Comparison of ENCODE assay signal across 26 mouse cellular contexts in genomic region chr14:55563249-55563648, GRCm38 (mm10). TPM values are rescaled to one million over a fixed set of nuclear protein-coding genes. Genes with fewer than 3 reads are reported as not detected.
A peak's percentile ranks its signal among the peaks of the same experiment; 100 is the strongest.
DNase-seq lines count a peak whose midpoint lies in the region; ATAC-seq and TF ChIP-seq lines count a peak whose summit lies in the region.
"Had no signal": no experiment of that assay in that cellular context is flagged by ENCODE, and none has a peak within 500 bp of the region (broad histone marks: within the 10 kb centered on the region; RNA-seq: fewer than 3 reads in every experiment).

No protein-coding gene starts in this region.

- no peak overlapping the region for H3K4me3 ChIP-seq in midbrain, postnatal 0 days (ENCODE audit: low read depth, low read length)
- H3K4me3 ChIP-seq in midbrain, embryonic 14.5 days (replicated peaks; ENCODE audit: low read depth, low read length): no peak overlapping the region
- H3K4me3 ChIP-seq: forebrain, embryonic 13.5 days; forebrain, embryonic 15.5 days had no signal

- no peak overlapping the region for H3K27ac ChIP-seq in midbrain, postnatal 0 days (ENCODE audit: low read depth, low read length)
- H3K27ac ChIP-seq in midbrain, embryonic 14.5 days (replicated peaks; ENCODE audit: low read depth, low read length): no peak overlapping the region
- H3K27ac ChIP-seq: forebrain, embryonic 13.5 days; forebrain, embryonic 15.5 days had no signal

- no peak for ATAC-seq in midbrain, postnatal 0 days (ENCODE audit: low FRiP score)
- no peak for ATAC-seq in midbrain, embryonic 14.5 days (ENCODE audit: low FRiP score, low TSS enrichment)
- ATAC-seq: activated CD4-positive, CD25-positive, alpha-beta regulatory T cell, adult 4 months; CD4-positive, CD25-positive, alpha-beta regulatory T cell, adult 4 months; forebrain, embryonic 13.5 days; forebrain, embryonic 15.5 days; forebrain, postnatal 0 days; Patski had no signal

- H3K27me3 ChIP-seq in midbrain, postnatal 0 days (ENCODE audit: insufficient read depth, low read length): no peaks in the 10 kb centered on the region
- no peaks in the 10 kb centered on the region for H3K27me3 ChIP-seq in midbrain, embryonic 14.5 days (ENCODE audit: control insufficient read depth, insufficient read depth, low read length)
- H3K27me3 ChIP-seq: CH12.LX; forebrain, embryonic 13.5 days; forebrain, embryonic 15.5 days; Patski had no signal

- intact Hi-C loops in heart, postnatal 36 days (cut with DNase I): no loop called here

- H3K9ac ChIP-seq in midbrain, postnatal 0 days (replicated peaks; ENCODE audit: low read length, poor library complexity, severe bottlenecking): 0 out of 2 replicates have a peak overlapping the region, but pooled peaks have one; percentile 2
- H3K9ac ChIP-seq in midbrain, embryonic 14.5 days (replicated peaks; ENCODE audit: low read length): no peak overlapping the region
- H3K9ac ChIP-seq: forebrain, embryonic 13.5 days; forebrain, embryonic 15.5 days; forebrain, postnatal 0 days had no signal

- no peak for TF ChIP-seq CTCF in midbrain, postnatal 0 days (IDR thresholded peaks at IDR 0.05)

- H3K4me2 ChIP-seq in midbrain, postnatal 0 days (ENCODE audit: low read depth, low read length, poor library complexity, severe bottlenecking): no peak overlapping the region
- H3K4me2 ChIP-seq in midbrain, embryonic 14.5 days (ENCODE audit: low read length): no peak overlapping the region
- H3K4me2 ChIP-seq: forebrain, embryonic 13.5 days; forebrain, embryonic 15.5 days had no signal

- peak; percentile 36 for DNase-seq in cerebellum, adult 9-11 months
- no peak for DNase-seq in cerebellum, postnatal 4 days (ENCODE audit: low spot score in 2 of 2)
- DNase-seq in heart, adult 11 months: peak; percentile 90
- DNase-seq in heart, postnatal 36 days: no peak
- no peak for DNase-seq in midbrain, postnatal 0 days (ENCODE audit: low spot score)
- no peak for DNase-seq in midbrain, embryonic 14.5 days
- DNase-seq: adrenal gland, adult 8-10 months; adrenal gland, postnatal 14 days; adrenal gland, postnatal 36 days; B cell, adult 2 months; cerebellum, adult 11-12 months; cerebellum, adult 2 months; cerebellum, adult 9-10 months; cerebellum, postnatal 14 days; cerebellum, postnatal 36 days; forebrain, postnatal 0 days had no signal

- 91% methylated on average over 11 of the region's 11 CpGs for WGBS in midbrain, postnatal 0 days
- 93% methylated on average over 11 of the region's 11 CpGs for WGBS in midbrain, embryonic 14.5 days

- no peaks in the 10 kb centered on the region for H3K9me3 ChIP-seq in midbrain, postnatal 0 days (ENCODE audit: low read length)
- no peaks in the 10 kb centered on the region for H3K9me3 ChIP-seq in midbrain, embryonic 14.5 days (ENCODE audit: control insufficient read depth, low read length)
- H3K9me3 ChIP-seq: forebrain, embryonic 13.5 days; forebrain, embryonic 15.5 days; G1E had no signal

- peaks cover 7% of the 10 kb centered on the region; the same call in 1 of the 2 replicates for H3K4me1 ChIP-seq in midbrain, postnatal 0 days (ENCODE audit: insufficient read depth, low read length)
- peaks cover 11% of the 10 kb centered on the region for H3K4me1 ChIP-seq in midbrain, embryonic 14.5 days (ENCODE audit: control insufficient read depth, insufficient read depth, low read length)

- H3K36me3 ChIP-seq in midbrain, postnatal 0 days (ENCODE audit: insufficient read depth, low read length): peaks cover 50% of the 10 kb centered on the region
- H3K36me3 ChIP-seq in midbrain, embryonic 14.5 days (ENCODE audit: control insufficient read depth, insufficient read depth, low read length): peaks cover 49% of the 10 kb centered on the region

RNA-seq across cellular contexts. Expression of gene A730061H03Rik, which starts 3.0 kb away (rescaled TPM):
- total RNA-seq in heart, postnatal 36 days (2021): not detected
- 5.4 TPM in 1 of 2 replicates, not detected in the other for total RNA-seq in midbrain, postnatal 0 days (2014; rRNA removed)
- polyA plus RNA-seq in midbrain, postnatal 0 days (2015; fragmentation: Nextera tagmentation; extraction: Ambion mirVana): 0.69 TPM in 1 of 2 replicates, not detected in the other
- 1.7 and 2.1 TPM in 2 replicates for polyA plus RNA-seq in midbrain, embryonic 14.5 days (2014; fragmentation: Nextera tagmentation; extraction: Ambion mirVana)
- total RNA-seq: adrenal gland, postnatal 14 days; forebrain, postnatal 0 days had no signal
- polyA plus RNA-seq: activated CD4-positive, CD25-positive, alpha-beta regulatory T cell, adult 4 months; embryonic facial prominence, embryonic 11.5 days; forebrain, embryonic 13.5 days; forebrain, postnatal 0 days had no signal

RNA-seq across cellular contexts. Expression of gene Dcaf11, which starts 3.4 kb away (rescaled TPM):
- total RNA-seq in heart, postnatal 36 days (2021): 100 to 1,000 TPM; 138 to 148 TPM
- 98.3 and 103 TPM in 2 replicates for total RNA-seq in midbrain, postnatal 0 days (2014; rRNA removed)
- 102 and 114 TPM in 2 replicates for polyA plus RNA-seq in midbrain, postnatal 0 days (2015; fragmentation: Nextera tagmentation; extraction: Ambion mirVana)
- polyA plus RNA-seq in midbrain, embryonic 14.5 days (2014; fragmentation: Nextera tagmentation; extraction: Ambion mirVana): 133 and 134 TPM in 2 replicates

RNA-seq across cellular contexts. Expression of gene Fitm1, which starts 12.2 kb away (rescaled TPM):
- total RNA-seq in heart, postnatal 36 days (2021): 100 to 1,000 TPM; 188 to 200 TPM
- total RNA-seq in midbrain, postnatal 0 days (2014; rRNA removed): 0.33 and 0.80 TPM in 2 replicates
- 0.16 and 0.17 TPM in 2 replicates for polyA plus RNA-seq in midbrain, postnatal 0 days (2015; fragmentation: Nextera tagmentation; extraction: Ambion mirVana)
- not detected in 2 replicates for polyA plus RNA-seq in midbrain, embryonic 14.5 days (2014; fragmentation: Nextera tagmentation; extraction: Ambion mirVana)
- total RNA-seq: CH12.LX; forebrain, postnatal 0 days; G1E had no signal
- polyA plus RNA-seq: activated CD4-positive, CD25-positive, alpha-beta regulatory T cell, adult 4 months; CD4-positive, CD25-positive, alpha-beta regulatory T cell, adult 4 months; cerebellum, adult 2 months; cortical plate, adult 2 months; forebrain, embryonic 11.5 days; forebrain, embryonic 13.5 days; forebrain, embryonic 15.5 days; G1E; Patski had no signal

RNA-seq across cellular contexts. Expression of gene Psme1, which starts 14.7 kb away (rescaled TPM):
- total RNA-seq in heart, postnatal 36 days (2021): 100 to 1,000 TPM; 250 to 298 TPM
- total RNA-seq in midbrain, postnatal 0 days (2014; rRNA removed): 119 and 147 TPM in 2 replicates
- 268 and 288 TPM in 2 replicates for polyA plus RNA-seq in midbrain, postnatal 0 days (2015; fragmentation: Nextera tagmentation; extraction: Ambion mirVana)
- polyA plus RNA-seq in midbrain, embryonic 14.5 days (2014; fragmentation: Nextera tagmentation; extraction: Ambion mirVana): 189 and 217 TPM in 2 replicates

RNA-seq across cellular contexts. Expression of gene Emc9, which starts 21.9 kb away (rescaled TPM):
- 10 to 100 TPM; 59.7 to 63.2 TPM for total RNA-seq in heart, postnatal 36 days (2021)
- 36.3 and 38.9 TPM in 2 replicates for total RNA-seq in midbrain, postnatal 0 days (2014; rRNA removed)
- polyA plus RNA-seq in midbrain, postnatal 0 days (2015; fragmentation: Nextera tagmentation; extraction: Ambion mirVana): 74.3 and 78.8 TPM in 2 replicates
- polyA plus RNA-seq in midbrain, embryonic 14.5 days (2014; fragmentation: Nextera tagmentation; extraction: Ambion mirVana): 17.3 and 32.8 TPM in 2 replicates

Comparison
In these comparisons a context has a peak if more than half of its experiments do, and no peak if none do; other contexts are left out.
1. DNase-seq: peak in cerebellum, adult 9-11 months (single experiment) and heart, adult 11 months (single experiment); none in cerebellum, postnatal 4 days (0 of 2), heart, postnatal 36 days (0 of 2), midbrain, postnatal 0 days (single experiment) and midbrain, embryonic 14.5 days (single experiment).
2. RNA of gene Fitm1, which starts 12.2 kb away (total RNA-seq): 188 to 200 TPM in heart, postnatal 36 days; 0.33 to 0.80 TPM in midbrain, postnatal 0 days; every median in the first group is over 100 times any median in the second.